Mouse (Mus musculus) hindbrain, embryonic 11.5 days (tissue): Measurements from ENCODE around the gene Rasa2. TPM values are rescaled to one million over a fixed set of nuclear protein-coding genes. Genes with fewer than 3 reads are reported as not detected.
A peak's percentile ranks its signal among the peaks of the same experiment; 100 is the strongest.

Source experiments
- ATAC-seq: fragments of 200-750 bp; cut with Nextera tagmentation; 2 replicates; pipeline ENCODE4 v1.8.0; 2017; ENCODE audit warnings: mild to moderate bottlenecking, moderate TSS enrichment, moderate library complexity; ENCODE audit not compliant: low FRiP score
- DNase-seq: peaks from one replicate; pipeline ENCODE4 v3.0.0-alpha.2; 2015; ENCODE audit warnings: low spot score
- H3K27ac ChIP-seq: fragments of 300-500 bp; sonication (generic); 2 replicates; pipeline ENCODE4 v1.5.1; 2014; ENCODE audit warnings: mild to moderate bottlenecking, low read depth, low read length
- H3K27me3 ChIP-seq: fragments of 300-500 bp; sonication (generic); 2 replicates; pipeline ENCODE4 v1.6.1; 2014; ENCODE audit warnings: mild to moderate bottlenecking, low read length, moderate library complexity, mixed read lengths; ENCODE audit not compliant: control insufficient read depth, insufficient read depth
- H3K36me3 ChIP-seq: fragments of 300-500 bp; sonication (generic); 2 replicates; pipeline ENCODE4 v1.6.1; 2014; ENCODE audit warnings: mild to moderate bottlenecking, low read length, moderate library complexity, mixed read lengths; ENCODE audit not compliant: control insufficient read depth, insufficient read depth
- H3K4me1 ChIP-seq: fragments of 300-500 bp; sonication (generic); replicated peaks from 2 replicates; pipeline ENCODE4 v1.6.1; 2014; ENCODE audit warnings: low read length, mixed read lengths; ENCODE audit not compliant: control insufficient read depth, insufficient read depth
- H3K4me2 ChIP-seq: fragments of 300-500 bp; sonication (generic); replicated peaks from 2 replicates; pipeline ENCODE4 v1.6.1; 2014; ENCODE audit warnings: mild to moderate bottlenecking, low read depth, low read length
- H3K4me3 ChIP-seq: fragments of 300-500 bp; sonication (generic); 2 replicates; pipeline ENCODE4 v1.5.1; 2014; ENCODE audit warnings: low read depth, low read length
- H3K9ac ChIP-seq: fragments of 300-500 bp; sonication (generic); 2 replicates; pipeline ENCODE4 v1.6.1; 2014; ENCODE audit warnings: low read depth, low read length
- H3K9me3 ChIP-seq: fragments of 300-500 bp; sonication (generic); 2 replicates; pipeline ENCODE4 v1.6.1; 2016; ENCODE audit warnings: low read length; ENCODE audit not compliant: control insufficient read depth
- WGBS: fragments of 180-500 bp; shearing (Covaris S2); extraction: QIAGEN DNeasy Blood & Tissue Kit; methylation state at CpG from one replicate; pipeline ENCODE4 v1.1.7; 2014; 5-methylcytosine and 5-hydroxymethylcytosine counted together
- polyA plus RNA-seq: library from polyadenylated mRNA; unstranded; fragments of >200 nt; fragmentation: Nextera tagmentation; extraction: Ambion mirVana; gene quantifications from 2 replicates; pipeline ENCODE4 v1.2.1, GENCODE M21; 2014

Rasa2 gene
- polyA plus RNA-seq, 1 experiment from 2014 or later: 16.4 TPM

GRCm38 (mm10) chr9:96502856-96503610, 128.4 kb downstream of the Rasa2 start:
- Histone ChIP-seq H3K9ac (no peak overlapping the region), H3K4me2 (no peak overlapping the region), H3K9me3 (no peaks in the 10 kb centered on the region), H3K27me3 (no peaks in the 10 kb centered on the region), H3K27ac (no peak overlapping the region), H3K4me1 (no peaks in the 10 kb centered on the region), H3K36me3 (no peaks in the 10 kb centered on the region), H3K4me3 (no peak overlapping the region)
- no peak for ATAC-seq
- 80% methylated on average over 6 of the region's 6 CpGs for WGBS
- no peak for DNase-seq

GRCm38 (mm10) chr9:96501217-96501616, 130.2 kb downstream of the Rasa2 start:
- ATAC-seq (no peak), DNase-seq (no peak)
- Histone ChIP-seq H3K27ac (no peak overlapping the region), H3K9me3 (no peaks in the 10 kb centered on the region), H3K36me3 (no peaks in the 10 kb centered on the region), H3K9ac (no peak overlapping the region), H3K4me2 (no peak overlapping the region), H3K27me3 (no peaks in the 10 kb centered on the region), H3K4me1 (no peaks in the 10 kb centered on the region), H3K4me3 (no peak overlapping the region)
- WGBS: 68% methylated on average over 7 of the region's 7 CpGs

- WGBS: 44% methylated on average over 3 of the region's 3 CpGs
- H3K36me3 ChIP-seq: no peaks in the 10 kb centered on the region
- H3K4me3 ChIP-seq: no peak overlapping the region
- no peak overlapping the region for H3K27ac ChIP-seq
- no peaks in the 10 kb centered on the region for H3K27me3 ChIP-seq
- no peak overlapping the region for H3K4me2 ChIP-seq
- no peaks in the 10 kb centered on the region for H3K4me1 ChIP-seq
- DNase-seq: no peak
- no peak for ATAC-seq
- no peak overlapping the region for H3K9ac ChIP-seq
- no peaks in the 10 kb centered on the region for H3K9me3 ChIP-seq
Measured at GRCm38 (mm10) chr9:96493212-96493611, 138.2 kb downstream of the Rasa2 start.

GRCm38 (mm10) chr9:96491810-96492209, 139.6 kb downstream of the Rasa2 start:
- Histone ChIP-seq H3K9ac (no peak overlapping the region), H3K4me1 (no peaks in the 10 kb centered on the region), H3K4me3 (no peak overlapping the region), H3K27me3 (no peaks in the 10 kb centered on the region), H3K27ac (no peak overlapping the region), H3K9me3 (no peaks in the 10 kb centered on the region), H3K36me3 (no peaks in the 10 kb centered on the region), H3K4me2 (no peak overlapping the region)
- peak; percentile 77 for DNase-seq
- ATAC-seq: no peak
- WGBS: 38% methylated on average over 12 of the region's 12 CpGs

Other genes with a start within 250 kb of the Rasa2 start
- gene Rnf7, start 152.9 kb downstream of the Rasa2 start, polyA plus RNA-seq: 287 and 290 TPM in 2 replicates
- 0.25 and 0.56 TPM in 2 replicates for gene Gm28729, start 106.4 kb downstream of the Rasa2 start, polyA plus RNA-seq
- 11.1 and 14.3 TPM in 2 replicates for gene Zbtb38, start 121.2 kb upstream of the Rasa2 start, polyA plus RNA-seq